Mouse (Mus musculus): Measurements from ENCODE around the gene Lgals7. TPM values are rescaled to one million over a fixed set of nuclear protein-coding genes. Genes with fewer than 3 reads are reported as not detected.

Lgals7 gene
- total and polyA plus RNA-seq, 3 experiments: 0.61 to 4.0 TPM; not detected in 1

DNA sequence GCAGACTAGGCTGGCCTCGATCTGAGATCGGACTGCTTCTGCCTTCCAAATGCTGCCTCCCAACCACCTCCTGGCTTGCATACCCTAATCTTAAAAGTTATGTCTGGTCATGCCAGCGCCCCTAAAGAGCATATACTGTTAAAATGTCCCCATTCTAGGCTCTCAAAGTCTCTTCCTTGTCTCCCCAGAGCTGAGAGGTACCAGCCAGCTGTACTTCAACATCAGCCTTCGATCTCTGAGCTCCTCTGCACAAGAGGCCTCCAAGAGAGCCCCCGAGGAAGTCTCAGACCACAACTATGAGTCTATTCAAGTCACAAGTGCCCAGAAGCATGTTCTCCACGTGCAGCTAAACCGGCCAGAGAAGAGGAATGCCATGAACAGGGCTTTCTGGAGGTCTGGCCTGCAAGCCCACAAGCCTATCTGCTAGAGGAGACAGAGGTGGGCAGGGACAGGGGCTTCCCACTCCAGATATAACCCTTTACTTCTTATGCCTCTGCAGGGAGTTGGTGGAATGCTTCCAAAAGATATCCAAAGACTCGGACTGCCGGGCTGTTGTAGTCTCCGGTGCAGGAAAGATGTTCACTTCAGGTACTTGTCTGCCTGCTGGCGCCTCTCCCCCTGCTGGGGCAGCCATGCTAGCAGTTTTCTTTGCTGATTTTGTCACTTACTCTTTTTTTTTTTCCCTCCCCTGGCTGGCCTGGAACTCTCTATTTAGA lies 37.8 kb upstream of the Lgals7 start:
- H3K4me3 ChIP-seq: peak overlapping the region; percentile 66
- H3K9ac ChIP-seq (ENCODE audit: low read depth, low read length): peak overlapping the region; percentile 84
- intact Hi-C loops (cut with DNase I): loop anchor here (2.0 to 5.0 kb wide), 4 partner anchors 13 to 41 kb away; no protein-coding TSS in a partner anchor
- H3K79me2 ChIP-seq (replicated peaks; ENCODE audit: control insufficient read depth, insufficient read depth, low read length): no peaks in the 10 kb centered on the region
- H3K27ac ChIP-seq: peak overlapping the region; percentile 98
- peak; percentile 61 to 66 for DNase-seq
- peaks cover 27% of the 10 kb centered on the region for H3K36me3 ChIP-seq (ENCODE audit: control insufficient read depth, insufficient read depth, low read length)
- TF ChIP-seq EP300 (IDR thresholded peaks at IDR 0.05; ENCODE audit: insufficient read depth, low read depth, low read length): no peak
- peak; percentile 52 for TF ChIP-seq CTCF (IDR thresholded peaks at IDR 0.05)
- no peak for TF ChIP-seq POLR2A (IDR thresholded peaks at IDR 0.05; ENCODE audit: insufficient read depth, low read depth, low read length)
- no peaks in the 10 kb centered on the region for H3K27me3 ChIP-seq (ENCODE audit: control insufficient read depth, insufficient read depth, low read length)
- 8% methylated on average over 11 of the region's 11 CpGs for WGBS
- H3K4me1 ChIP-seq (ENCODE audit: control insufficient read depth, insufficient read depth, low read length): peaks cover 21% of the 10 kb centered on the region

- intact Hi-C loops (cut with DNase I): loop anchor here (2.0 to 5.0 kb wide), 4 partner anchors 14 to 41 kb away; no protein-coding TSS in a partner anchor
- peak overlapping the region; percentile 66 for H3K4me3 ChIP-seq
- peaks cover 21% of the 10 kb centered on the region for H3K36me3 ChIP-seq (ENCODE audit: control insufficient read depth, insufficient read depth, low read length)
- WGBS: 68% methylated on average over 7 of the region's 7 CpGs
- no peak for TF ChIP-seq POLR2A (IDR thresholded peaks at IDR 0.05; ENCODE audit: insufficient read depth, low read depth, low read length)
- no peak for TF ChIP-seq CTCF (IDR thresholded peaks at IDR 0.05)
- TF ChIP-seq EP300 (IDR thresholded peaks at IDR 0.05; ENCODE audit: insufficient read depth, low read depth, low read length): no peak
- peaks cover 17% of the 10 kb centered on the region for H3K4me1 ChIP-seq (ENCODE audit: control insufficient read depth, insufficient read depth, low read length)
- no peaks in the 10 kb centered on the region for H3K27me3 ChIP-seq (ENCODE audit: control insufficient read depth, insufficient read depth, low read length)
- H3K79me2 ChIP-seq (replicated peaks; ENCODE audit: control insufficient read depth, insufficient read depth, low read length): no peaks in the 10 kb centered on the region
- no peak for DNase-seq
- H3K9ac ChIP-seq (ENCODE audit: low read depth, low read length): peak overlapping the region; percentile 84; the same call in 1 of the 2 replicates
- H3K27ac ChIP-seq: peak overlapping the region; percentile 98
Measured at GRCm38 (mm10) chr7:28826402-28826772, 37.3 kb upstream of the Lgals7 start.

GRCm38 (mm10) chr7:28827338-28827737 lies 36.3 kb upstream of the Lgals7 start:
- DNase-seq: peak; percentile 23 to 52

GRCm38 (mm10) chr7:28829821-28830220 lies 33.8 kb upstream of the Lgals7 start:
- intact Hi-C loops (cut with DNase I): loop anchor here (5.0 kb wide), 1 partner anchor 37 kb away; no protein-coding TSS in a partner anchor
- H3K27me3 ChIP-seq (ENCODE audit: control insufficient read depth, insufficient read depth, low read length): no peaks in the 10 kb centered on the region
- H3K4me3 ChIP-seq: peak overlapping the region; percentile 25; the same call in 1 of the 2 replicates
- H3K9ac ChIP-seq (ENCODE audit: low read depth, low read length): no peak overlapping the region
- 0 out of 2 replicates have a peak, but pooled peaks have one; percentile 52 for TF ChIP-seq POLR2A (IDR thresholded peaks at IDR 0.05; ENCODE audit: insufficient read depth, low read depth, low read length)
- TF ChIP-seq EP300 (IDR thresholded peaks at IDR 0.05; ENCODE audit: insufficient read depth, low read depth, low read length): 0 out of 2 replicates have a peak, but pooled peaks have one; percentile 17
- TF ChIP-seq CTCF (IDR thresholded peaks at IDR 0.05): peak; percentile 19; the same call in 1 of the 2 replicates
- DNase-seq: peak; percentile 58 to 77
- H3K4me1 ChIP-seq (ENCODE audit: control insufficient read depth, insufficient read depth, low read length): peaks cover 6% of the 10 kb centered on the region
- 62% methylated on average over 8 of the region's 8 CpGs for WGBS
- no peaks in the 10 kb centered on the region for H3K79me2 ChIP-seq (replicated peaks; ENCODE audit: control insufficient read depth, insufficient read depth, low read length)
- H3K36me3 ChIP-seq (ENCODE audit: control insufficient read depth, insufficient read depth, low read length): peaks cover 21% of the 10 kb centered on the region
- peak overlapping the region; percentile 83 for H3K27ac ChIP-seq

More at GRCm38 (mm10) chr7:28827338-28827737, 36.3 kb upstream of the Lgals7 start:
- TF ChIP-seq CTCF (IDR thresholded peaks at IDR 0.05): no peak
- TF ChIP-seq POLR2A (IDR thresholded peaks at IDR 0.05; ENCODE audit: insufficient read depth, low read depth, low read length): no peak
- TF ChIP-seq EP300 (IDR thresholded peaks at IDR 0.05; ENCODE audit: insufficient read depth, low read depth, low read length): no peak
- Histone ChIP-seq H3K27me3 (ENCODE audit: control insufficient read depth, insufficient read depth, low read length) (no peaks in the 10 kb centered on the region), H3K79me2 (replicated peaks; ENCODE audit: control insufficient read depth, insufficient read depth, low read length) (no peaks in the 10 kb centered on the region), H3K9ac (ENCODE audit: low read depth, low read length) (no peak overlapping the region), H3K4me1 (ENCODE audit: control insufficient read depth, insufficient read depth, low read length) (peaks cover 14% of the 10 kb centered on the region), H3K36me3 (ENCODE audit: control insufficient read depth, insufficient read depth, low read length) (peaks cover 21% of the 10 kb centered on the region), H3K4me3 (no peak overlapping the region), H3K27ac (peak overlapping the region; percentile 27; the same call in 1 of the 2 replicates)
- intact Hi-C loops (cut with DNase I): loop anchor here (2.0 to 5.0 kb wide), 4 partner anchors 13 to 40 kb away; no protein-coding TSS in a partner anchor
- WGBS: 31% methylated on average over 3 of the region's 3 CpGs

DNA sequence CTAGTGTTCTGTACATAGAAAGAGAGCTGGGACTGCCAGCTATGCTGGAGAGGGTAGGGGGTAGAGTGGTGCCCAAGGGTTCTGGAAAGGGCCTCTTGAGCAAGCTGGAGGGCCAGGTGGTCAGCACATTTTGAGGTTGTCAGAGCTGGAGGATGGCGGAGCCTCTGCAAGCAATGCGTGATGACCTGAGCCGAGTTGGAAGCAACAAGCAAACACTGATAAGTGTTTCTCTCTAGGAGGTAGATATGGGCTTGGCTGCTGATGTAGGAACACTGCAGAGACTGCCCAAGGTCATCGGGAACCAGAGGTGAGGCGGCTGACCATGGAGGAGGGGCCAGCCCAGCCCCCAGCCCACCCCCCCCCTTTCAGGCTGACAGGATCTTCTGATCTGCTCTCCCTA lies 32.7 kb upstream of the Lgals7 start:
- intact Hi-C loops (cut with DNase I): no loop called here
- 61% methylated on average over 5 of the region's 5 CpGs for WGBS
- Histone ChIP-seq H3K36me3 (ENCODE audit: control insufficient read depth, insufficient read depth, low read length) (peaks cover 21% of the 10 kb centered on the region), H3K79me2 (replicated peaks; ENCODE audit: control insufficient read depth, insufficient read depth, low read length) (no peaks in the 10 kb centered on the region), H3K27me3 (ENCODE audit: control insufficient read depth, insufficient read depth, low read length) (no peaks in the 10 kb centered on the region), H3K4me3 (no peak overlapping the region), H3K27ac (peak overlapping the region; percentile 83), H3K4me1 (ENCODE audit: control insufficient read depth, insufficient read depth, low read length) (peaks cover 6% of the 10 kb centered on the region), H3K9ac (ENCODE audit: low read depth, low read length) (no peak overlapping the region)
- TF ChIP-seq POLR2A (IDR thresholded peaks at IDR 0.05; ENCODE audit: insufficient read depth, low read depth, low read length): no peak
- no peak for TF ChIP-seq CTCF (IDR thresholded peaks at IDR 0.05)
- TF ChIP-seq EP300 (IDR thresholded peaks at IDR 0.05; ENCODE audit: insufficient read depth, low read depth, low read length): peak; percentile 73
- peak in 1 of 2 experiments; percentile 61 for DNase-seq
